Mouse (Mus musculus) forebrain, embryonic 12.5 days (tissue): ENCODE measurements at regions not wholly inside any gene's neighbourhood (a gene's known extent, or its start where the extent isn't known, plus 50 kb on each side); places are given as distances from the start of the nearest gene placed in this dataset.

ENCODE experiments used
- ATAC-seq: fragments of 200-750 bp; cut with Nextera tagmentation; 2 replicates; pipeline ENCODE4 v1.8.0; 2017; ENCODE audit warnings: moderate TSS enrichment; ENCODE audit not compliant: low FRiP score
- H3K27ac ChIP-seq: fragments of 300-500 bp; sonication (generic); 2 replicates; pipeline ENCODE4 v1.5.1; 2016; ENCODE audit warnings: mild to moderate bottlenecking
- H3K27me3 ChIP-seq: fragments of 300-500 bp; sonication (generic); 2 replicates; pipeline ENCODE4 v1.6.1; 2016; ENCODE audit warnings: mild to moderate bottlenecking
- H3K36me3 ChIP-seq: fragments of 300-500 bp; sonication (generic); replicated peaks from 2 replicates; pipeline ENCODE4 v1.6.1; 2016; ENCODE audit warnings: mild to moderate bottlenecking
- H3K4me1 ChIP-seq: fragments of 300-500 bp; sonication (generic); 2 replicates; pipeline ENCODE4 v1.6.1; 2016
- H3K4me2 ChIP-seq: fragments of 300-500 bp; sonication (generic); 2 replicates; pipeline ENCODE4 v1.6.1; 2016; ENCODE audit warnings: mild to moderate bottlenecking, moderate library complexity
- H3K4me3 ChIP-seq: fragments of 300-500 bp; sonication (generic); replicated peaks from 2 replicates; pipeline ENCODE4 v1.5.1; 2016; ENCODE audit warnings: mild to moderate bottlenecking
- H3K9ac ChIP-seq: fragments of 300-500 bp; sonication (generic); 2 replicates; pipeline ENCODE4 v1.6.1; 2016; ENCODE audit warnings: mild to moderate bottlenecking
- H3K9me3 ChIP-seq: fragments of 300-500 bp; sonication (generic); 2 replicates; pipeline ENCODE4 v1.6.1; 2016
- WGBS: fragments of 180-500 bp; shearing (Covaris S2); methylation state at CpG from one replicate; pipeline ENCODE4 v1.1.7; 2016; 5-methylcytosine and 5-hydroxymethylcytosine counted together

- Histone ChIP-seq H3K36me3 (no peaks in the 10 kb centered on the region), H3K4me3 (no peak overlapping the region), H3K4me2 (no peak overlapping the region), H3K27ac (no peak overlapping the region), H3K9ac (no peak overlapping the region), H3K4me1 (peaks cover 6% of the 10 kb centered on the region; the same call in 1 of the 2 replicates), H3K27me3 (no peaks in the 10 kb centered on the region), H3K9me3 (no peaks in the 10 kb centered on the region)
- WGBS = 60% methylated on average over 4 of the region's 4 CpGs
- no peak for ATAC-seq
Observed at GRCm38 (mm10) chr7:136014706-136015105, 298.5 kb upstream of the Mki67 start.

DNA sequence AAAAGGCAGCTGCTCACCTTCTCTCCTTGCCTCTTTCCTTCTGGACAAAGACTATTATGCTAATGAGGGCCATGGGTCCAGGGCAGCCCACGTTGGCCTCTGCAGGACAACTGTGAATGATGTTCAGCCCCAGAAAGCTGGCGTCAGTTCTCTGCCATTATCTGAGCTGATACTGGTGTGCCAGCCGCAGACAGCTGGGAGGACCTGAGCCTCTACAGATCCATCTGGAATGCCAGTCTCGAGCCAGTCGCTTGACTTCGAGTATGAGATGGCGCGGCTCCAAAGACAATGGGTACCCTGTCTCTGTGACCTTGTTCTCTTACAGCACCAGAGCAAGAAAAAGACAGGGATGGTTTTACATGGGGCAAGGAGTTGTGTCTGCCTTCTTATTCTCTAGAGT is 300.8 kb upstream of the Mki67 start:
- 76% methylated on average over 8 of the region's 8 CpGs for WGBS
- H3K4me2 ChIP-seq = no peak overlapping the region
- peaks cover 6% of the 10 kb centered on the region; the same call in 1 of the 2 replicates for H3K4me1 ChIP-seq
- no peaks in the 10 kb centered on the region for H3K36me3 ChIP-seq
- no peak overlapping the region for H3K9ac ChIP-seq
- H3K27ac ChIP-seq = no peak overlapping the region
- H3K9me3 ChIP-seq = no peaks in the 10 kb centered on the region
- no peak overlapping the region for H3K4me3 ChIP-seq
- ATAC-seq = no peak
- H3K27me3 ChIP-seq = no peaks in the 10 kb centered on the region

DNA sequence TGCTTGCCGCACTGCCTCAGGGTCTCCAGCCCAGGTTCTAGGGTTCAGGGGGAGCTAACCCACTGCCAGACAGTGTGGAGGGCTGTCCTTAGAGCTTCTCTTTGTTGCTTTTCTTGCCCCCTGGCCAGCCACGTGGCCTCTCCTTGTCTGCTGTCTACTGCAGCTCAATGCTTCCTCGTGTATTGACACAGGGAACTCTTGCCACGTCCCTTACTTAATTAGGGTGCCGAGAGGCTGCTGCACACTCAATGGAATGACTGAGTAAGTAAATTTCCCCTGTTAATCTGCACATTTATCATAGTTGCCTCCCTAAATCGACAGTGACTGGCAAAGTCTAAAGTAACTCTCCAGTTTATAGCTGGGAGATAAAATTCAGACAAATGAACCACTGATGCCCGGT is 304.4 kb upstream of the Mki67 start:
- no peaks in the 10 kb centered on the region for H3K36me3 ChIP-seq
- no peak overlapping the region for H3K4me2 ChIP-seq
- no peak overlapping the region for H3K9ac ChIP-seq
- H3K4me1 ChIP-seq = peaks cover 12% of the 10 kb centered on the region; the same call in 1 of the 2 replicates
- WGBS = 66% methylated on average over 7 of the region's 7 CpGs
- H3K27ac ChIP-seq = no peak overlapping the region
- no peak for ATAC-seq
- H3K9me3 ChIP-seq = no peaks in the 10 kb centered on the region
- no peak overlapping the region for H3K4me3 ChIP-seq
- H3K27me3 ChIP-seq = peaks cover 3% of the 10 kb centered on the region; the same call in 1 of the 2 replicates

GRCm38 (mm10) chr7:136021071-136021470 is 304.9 kb upstream of the Mki67 start:
- 57% methylated on average over 2 of the region's 2 CpGs for WGBS
- no peak overlapping the region for H3K27ac ChIP-seq
- no peak overlapping the region for H3K9ac ChIP-seq
- no peaks in the 10 kb centered on the region for H3K36me3 ChIP-seq
- no peak for ATAC-seq
- peaks cover 3% of the 10 kb centered on the region; the same call in 1 of the 2 replicates for H3K27me3 ChIP-seq
- no peak overlapping the region for H3K4me3 ChIP-seq
- no peak overlapping the region for H3K4me2 ChIP-seq
- peaks cover 12% of the 10 kb centered on the region; the same call in 1 of the 2 replicates for H3K4me1 ChIP-seq
- H3K9me3 ChIP-seq = no peaks in the 10 kb centered on the region

DNA sequence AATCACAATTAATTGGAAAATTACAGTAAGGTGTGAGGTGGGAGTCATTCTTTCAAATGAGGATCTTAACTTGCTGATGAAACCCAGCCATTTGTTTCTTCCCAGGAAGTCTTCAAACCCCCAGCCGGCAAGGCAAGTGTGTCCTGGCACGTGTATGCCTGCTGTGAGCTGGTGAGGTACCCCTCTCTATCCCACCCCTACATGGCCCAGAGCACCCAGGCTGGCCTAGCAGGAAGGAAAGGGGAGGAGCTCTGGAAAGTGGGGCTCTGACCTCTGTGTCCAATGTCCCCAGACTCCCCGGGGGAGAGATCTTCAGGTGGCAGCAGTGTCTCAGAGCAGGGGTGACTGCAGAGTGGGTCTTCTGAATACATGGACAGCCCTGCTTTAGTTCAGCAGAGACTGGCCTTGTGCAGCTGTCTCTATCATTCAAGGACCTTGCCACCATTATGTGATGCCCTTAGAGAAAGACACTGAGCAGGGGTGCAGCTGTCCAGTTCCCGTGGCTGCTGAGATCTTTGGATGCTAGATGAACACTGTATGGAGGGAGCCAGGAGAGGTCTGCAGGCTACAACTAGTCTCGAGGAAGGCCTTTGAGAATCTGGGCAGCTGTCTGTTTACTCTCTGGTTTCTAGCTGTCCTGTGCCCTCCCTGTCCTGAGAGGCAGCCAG is 306.8 kb upstream of the Mki67 start:
- Histone ChIP-seq H3K4me1 (0 out of 2 replicates have a peak, but pooled peaks cover 6% of the 10 kb centered on the region), H3K27me3 (peaks cover 3% of the 10 kb centered on the region; the same call in 1 of the 2 replicates)
- 67% methylated on average over 5 of the region's 5 CpGs for WGBS

GRCm38 (mm10) chr7:136026451-136026850 is 310.3 kb upstream of the Mki67 start:
- no peak for ATAC-seq
- H3K4me3 ChIP-seq = no peak overlapping the region
- H3K4me2 ChIP-seq = no peak overlapping the region
- 82% methylated on average over 7 of the region's 7 CpGs for whole genome bisulfite sequencing
- H3K36me3 ChIP-seq = no peaks in the 10 kb centered on the region
- no peak overlapping the region for H3K9ac ChIP-seq
- no peaks in the 10 kb centered on the region for H3K9me3 ChIP-seq
- peaks cover 3% of the 10 kb centered on the region; the same call in 1 of the 2 replicates for H3K27me3 ChIP-seq
- H3K4me1 ChIP-seq = 0 out of 2 replicates have a peak, but pooled peaks cover 6% of the 10 kb centered on the region
- no peak overlapping the region for H3K27ac ChIP-seq

More for the DNA sequence above, 306.8 kb upstream of the Mki67 start:
- H3K9ac ChIP-seq = no peak overlapping the region
- no peak overlapping the region for H3K4me3 ChIP-seq
- no peak for ATAC-seq
- no peaks in the 10 kb centered on the region for H3K9me3 ChIP-seq
- no peak overlapping the region for H3K4me2 ChIP-seq
- no peak overlapping the region for H3K27ac ChIP-seq
- no peaks in the 10 kb centered on the region for H3K36me3 ChIP-seq

- H3K27me3 ChIP-seq = no peaks in the 10 kb centered on the region
- H3K4me1 ChIP-seq = no peaks in the 10 kb centered on the region
- H3K9ac ChIP-seq = no peak overlapping the region
- 87% methylated on average over 6 of the region's 6 CpGs for WGBS
- no peak for ATAC-seq
- H3K4me3 ChIP-seq = no peak overlapping the region
- no peak overlapping the region for H3K27ac ChIP-seq
- no peak overlapping the region for H3K4me2 ChIP-seq
- H3K9me3 ChIP-seq = no peaks in the 10 kb centered on the region
- no peaks in the 10 kb centered on the region for H3K36me3 ChIP-seq
Observed at GRCm38 (mm10) chr7:136032026-136032425, 315.9 kb upstream of the Mki67 start.

- Histone ChIP-seq H3K36me3 (no peaks in the 10 kb centered on the region), H3K27ac (no peak overlapping the region), H3K9ac (no peak overlapping the region), H3K4me1 (no peaks in the 10 kb centered on the region), H3K27me3 (no peaks in the 10 kb centered on the region), H3K4me2 (no peak overlapping the region), H3K4me3 (no peak overlapping the region), H3K9me3 (no peaks in the 10 kb centered on the region)
- 88% methylated on average over 5 of the region's 5 CpGs for WGBS
- ATAC-seq = no peak
Observed at GRCm38 (mm10) chr7:136033536-136033935, 317.4 kb upstream of the Mki67 start.

DNA sequence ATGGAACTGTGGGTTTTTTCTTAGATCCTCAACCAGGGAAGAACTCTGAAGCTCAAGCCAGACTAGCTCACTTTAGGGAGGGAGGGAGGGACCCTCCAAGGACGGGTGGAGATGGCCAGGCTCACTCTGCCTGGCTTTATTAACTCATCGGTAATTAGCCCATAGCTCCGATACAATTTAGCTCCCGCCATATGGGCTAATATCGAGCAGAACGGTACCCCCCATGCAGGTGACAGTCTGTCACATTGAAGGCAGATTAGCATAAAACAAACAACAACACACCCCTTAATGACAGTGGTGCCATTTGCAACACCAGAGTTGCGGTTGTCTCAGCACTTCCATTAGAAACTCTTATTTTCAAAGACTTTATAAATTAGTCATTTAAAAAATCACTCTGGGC is 319.6 kb upstream of the Mki67 start:
- 66% methylated on average over 7 of the region's 7 CpGs for WGBS
- ATAC-seq = no peak
- Histone ChIP-seq H3K27ac (no peak overlapping the region), H3K36me3 (no peaks in the 10 kb centered on the region), H3K4me2 (no peak overlapping the region), H3K4me1 (no peaks in the 10 kb centered on the region), H3K4me3 (no peak overlapping the region), H3K9ac (no peak overlapping the region), H3K27me3 (no peaks in the 10 kb centered on the region), H3K9me3 (no peaks in the 10 kb centered on the region)

- ATAC-seq = no peak
- 80% methylated on average over 5 of the region's 5 CpGs for WGBS
- H3K27me3 ChIP-seq = no peaks in the 10 kb centered on the region
Observed at GRCm38 (mm10) chr7:136038072-136038471, 321.9 kb upstream of the Mki67 start.

GRCm38 (mm10) chr7:136038906-136039305 is 322.7 kb upstream of the Mki67 start:
- ATAC-seq = no peak
- H3K4me1 ChIP-seq = no peaks in the 10 kb centered on the region
- no peak overlapping the region for H3K4me3 ChIP-seq
- H3K27ac ChIP-seq = no peak overlapping the region
- no peaks in the 10 kb centered on the region for H3K36me3 ChIP-seq
- no peaks in the 10 kb centered on the region for H3K27me3 ChIP-seq
- 44% methylated on average over 2 of the region's 2 CpGs for WGBS
- H3K9me3 ChIP-seq = no peaks in the 10 kb centered on the region
- no peak overlapping the region for H3K4me2 ChIP-seq
- no peak overlapping the region for H3K9ac ChIP-seq

More at GRCm38 (mm10) chr7:136038072-136038471, 321.9 kb upstream of the Mki67 start:
- no peaks in the 10 kb centered on the region for H3K36me3 ChIP-seq
- no peak overlapping the region for H3K9ac ChIP-seq
- no peaks in the 10 kb centered on the region for H3K4me1 ChIP-seq
- H3K9me3 ChIP-seq = no peaks in the 10 kb centered on the region
- H3K4me2 ChIP-seq = no peak overlapping the region
- no peak overlapping the region for H3K4me3 ChIP-seq
- no peak overlapping the region for H3K27ac ChIP-seq

GRCm38 (mm10) chr7:136041921-136042320 is 325.8 kb upstream of the Mki67 start:
- peaks cover 5% of the 10 kb centered on the region; the same call in 1 of the 2 replicates for H3K27me3 ChIP-seq
- H3K4me2 ChIP-seq = no peak overlapping the region
- no peaks in the 10 kb centered on the region for H3K9me3 ChIP-seq
- no peak for ATAC-seq
- no peak overlapping the region for H3K9ac ChIP-seq
- peaks cover 12% of the 10 kb centered on the region for H3K4me1 ChIP-seq
- H3K36me3 ChIP-seq = no peaks in the 10 kb centered on the region
- WGBS = 60% methylated on average over 4 of the region's 4 CpGs
- H3K27ac ChIP-seq = no peak overlapping the region
- no peak overlapping the region for H3K4me3 ChIP-seq
